ENCODE assay signal across 16 mouse cellular contexts in the genomic region with DNA sequence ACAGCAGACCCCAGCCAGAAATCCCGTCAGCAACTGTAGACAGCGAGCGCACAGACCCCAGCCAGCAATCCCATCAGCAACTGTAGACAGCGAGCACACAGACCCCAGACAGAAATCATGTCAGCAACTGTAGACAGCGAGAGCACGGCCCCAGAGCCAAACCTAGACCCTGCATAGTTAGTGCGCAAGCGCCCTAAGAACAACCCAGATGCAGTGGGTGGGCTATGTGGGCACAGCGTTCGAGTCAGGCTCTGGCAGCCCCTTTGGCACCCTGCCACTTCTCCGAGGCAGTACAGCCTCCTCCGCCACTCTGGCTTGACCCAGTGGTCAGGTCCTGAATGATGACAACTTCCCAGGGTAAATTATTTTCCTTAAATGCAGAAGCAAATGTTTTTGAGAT. TPM values are rescaled to one million over a fixed set of nuclear protein-coding genes. Genes with fewer than 3 reads are reported as not detected.
A peak's percentile ranks its signal among the peaks of the same experiment; 100 is the strongest.
DNase-seq lines count a peak whose midpoint lies in the region; ATAC-seq lines count a peak whose summit lies in the region.
"Had no signal": no experiment of that assay in that cellular context is flagged by ENCODE, and none has a peak within 500 bp of the region (broad histone marks: within the 10 kb centered on the region; RNA-seq: fewer than 3 reads in every experiment).

No protein-coding gene starts in this region.

- H3K4me3 ChIP-seq in heart, embryonic 10.5 days: no peak overlapping the region
- no peak overlapping the region for H3K4me3 ChIP-seq in limb, embryonic 10.5 days
- H3K4me3 ChIP-seq: forebrain, embryonic 12.5 days; limb, embryonic 13.5 days; midbrain, embryonic 10.5 days had no signal

- no peak for ATAC-seq in erythroid progenitor cell, adult 5-6 weeks (replicated peaks; ENCODE audit: low FRiP score, poor library complexity, severe bottlenecking)
- ATAC-seq: CD4-positive, CD25-positive, alpha-beta regulatory T cell, adult 4 months; liver, postnatal 0 days had no signal

- H3K27me3 ChIP-seq in heart, embryonic 10.5 days (ENCODE audit: insufficient read depth, poor library complexity, severe bottlenecking): no peaks in the 10 kb centered on the region
- H3K27me3 ChIP-seq in limb, embryonic 10.5 days (ENCODE audit: low read depth, poor library complexity, severe bottlenecking): no peaks in the 10 kb centered on the region
- H3K27me3 ChIP-seq: forebrain, embryonic 12.5 days; limb, embryonic 13.5 days had no signal

- WGBS in heart, embryonic 10.5 days: 72% methylated on average over 12 of the region's 12 CpGs
- 89% methylated on average over 12 of the region's 12 CpGs for WGBS in limb, embryonic 10.5 days

- H3K27ac ChIP-seq in heart, embryonic 10.5 days: 0 out of 2 replicates have a peak overlapping the region, but pooled peaks have one; percentile 6
- 0 out of 2 replicates have a peak overlapping the region, but pooled peaks have one; percentile 14 for H3K27ac ChIP-seq in limb, embryonic 10.5 days
- H3K27ac ChIP-seq: forebrain, embryonic 12.5 days; kidney, postnatal 0 days; limb, embryonic 13.5 days; midbrain, embryonic 10.5 days had no signal

- no peaks in the 10 kb centered on the region for H3K36me3 ChIP-seq in heart, embryonic 10.5 days
- H3K36me3 ChIP-seq in limb, embryonic 10.5 days: no peaks in the 10 kb centered on the region
- H3K36me3 ChIP-seq: forebrain, embryonic 12.5 days; limb, embryonic 13.5 days; midbrain, embryonic 10.5 days had no signal

- intact Hi-C loops in heart, postnatal 14 days (cut with DNase I): loop anchor here (5.0 kb wide), 1 partner anchor 49 kb away; no protein-coding TSS in a partner anchor

- peaks cover 14% of the 10 kb centered on the region; the same call in 1 of the 2 replicates for H3K4me1 ChIP-seq in heart, embryonic 10.5 days
- H3K4me1 ChIP-seq in limb, embryonic 10.5 days: peaks cover 4% of the 10 kb centered on the region; the same call in 1 of the 2 replicates
- H3K4me1 ChIP-seq: forebrain, embryonic 12.5 days; limb, embryonic 13.5 days; midbrain, embryonic 10.5 days had no signal

- DNase-seq in heart, embryonic 10.5 days (ENCODE audit: low spot score): no peak
- no peak for DNase-seq in heart, postnatal 14 days
- DNase-seq in kidney, postnatal 4 days: peak; percentile 46 to 56
- no peak for DNase-seq in kidney, postnatal 14 days
- peak; percentile 46 for DNase-seq in lung, postnatal 10 days
- DNase-seq in lung, postnatal 36 days: no peak
- no peak for DNase-seq in limb, embryonic 10.5 days (ENCODE audit: low spot score)
- DNase-seq: gastrocnemius, postnatal 14 days; liver, postnatal 0 days; thymus, adult 2 months had no signal

- no peaks in the 10 kb centered on the region for H3K9me3 ChIP-seq in heart, embryonic 10.5 days
- H3K9me3 ChIP-seq in limb, embryonic 10.5 days (replicated peaks): no peaks in the 10 kb centered on the region
- H3K9me3 ChIP-seq: forebrain, embryonic 12.5 days; limb, embryonic 13.5 days; midbrain, embryonic 10.5 days had no signal

RNA-seq across cellular contexts. Expression of gene Frmd6, which starts 48.6 kb away (rescaled TPM):
- 20.1 and 20.4 TPM in 2 replicates for polyA plus RNA-seq in heart, embryonic 10.5 days (2016; fragmentation: Nextera tagmentation; extraction: Ambion mirVana)
- total RNA-seq in heart, postnatal 14 days (2021): 10 to 100 TPM; 38.3 to 41.1 TPM
- 47.9 and 55.6 TPM in 2 replicates for polyA plus RNA-seq in limb, embryonic 10.5 days (2016; fragmentation: Nextera tagmentation; extraction: Ambion mirVana)
- total RNA-seq in erythroid progenitor cell, adult 5-6 weeks (2015; ENCODE audit: low replicate concordance): 0.42 and 1.4 TPM in 2 replicates
- 2.3 and 3.2 TPM in 2 replicates for total RNA-seq in erythroid progenitor cell, adult 5-6 weeks (2017; ENCODE audit: low replicate concordance)

Comparison
In these comparisons a context has a peak if more than half of its experiments do, and no peak if none do; other contexts are left out.
1. DNase-seq: peak in kidney, postnatal 4 days (2 of 2) and lung, postnatal 10 days (single experiment); none in heart, embryonic 10.5 days (single experiment), heart, postnatal 14 days (0 of 2), kidney, postnatal 14 days (single experiment), lung, postnatal 36 days (single experiment) and limb, embryonic 10.5 days (single experiment).
2. RNA of gene Frmd6, which starts 48.6 kb away (total RNA-seq): 38.3 to 41.1 TPM in heart, postnatal 14 days; 0.42 to 3.2 TPM in erythroid progenitor cell, adult 5-6 weeks; every median in the first group is over 4 times any median in the second.